8 mouse cellular contexts compared by ENCODE assay signal in the genomic region with DNA sequence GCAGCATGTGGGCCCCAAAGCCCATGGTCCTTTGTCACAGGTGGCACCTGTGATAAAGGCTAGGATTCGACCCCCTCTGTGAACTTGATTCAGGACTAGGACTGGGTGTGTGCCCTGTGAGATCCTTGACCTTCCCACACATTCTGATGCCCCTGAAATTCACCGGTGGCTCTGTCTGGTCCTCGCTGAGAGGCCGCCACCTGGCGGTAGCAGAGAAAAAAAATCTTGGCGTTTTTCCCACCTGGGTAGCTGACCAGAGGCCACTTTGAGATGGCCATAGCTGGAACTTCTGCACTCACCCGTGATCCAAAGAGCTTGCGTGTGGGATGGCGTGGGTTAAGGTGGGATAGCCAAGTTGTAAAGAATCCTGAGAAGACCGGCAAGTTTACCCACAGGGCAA. TPM values are rescaled to one million over a fixed set of nuclear protein-coding genes. Genes with fewer than 3 reads are reported as not detected.
DNase-seq lines count a peak whose midpoint lies in the region; ATAC-seq and TF ChIP-seq lines count a peak whose summit lies in the region.

No protein-coding gene starts in this region.

- WGBS in kidney, embryonic 14.5 days = 4% methylated on average over 10 of the region's 10 CpGs
- WGBS in heart, embryonic 16.5 days = 2% methylated on average over 10 of the region's 10 CpGs

- no peaks in the 10 kb centered on the region for H3K9me3 ChIP-seq in kidney, embryonic 14.5 days (ENCODE audit: control insufficient read depth, low read length)
- peaks cover 7% of the 10 kb centered on the region; the same call in 1 of the 2 replicates for H3K9me3 ChIP-seq in E14TG2a.4 (ENCODE audit: low read length)
- H3K9me3 ChIP-seq in heart, embryonic 16.5 days (replicated peaks; ENCODE audit: control insufficient read depth, low read length) = no peaks in the 10 kb centered on the region

- peak; percentile 71 for DNase-seq in kidney, adult 18-20 months
- DNase-seq in lung, adult 18-20 months = peak; percentile 53 to 62
- peak; percentile 68 for DNase-seq in splenic B cell, adult 2 months (ENCODE audit: low read depth, low spot score)
- DNase-seq in frontal cortex, postnatal 10 days (ENCODE audit: low spot score in 2 of 2) = no peak

- H3K4me1 ChIP-seq in kidney, embryonic 14.5 days (ENCODE audit: control insufficient read depth, insufficient read depth, low read length) = peaks cover 15% of the 10 kb centered on the region
- H3K4me1 ChIP-seq in E14TG2a.4 (replicated peaks; ENCODE audit: low read depth, low read length) = peaks cover 76% of the 10 kb centered on the region
- H3K4me1 ChIP-seq in heart, embryonic 16.5 days (ENCODE audit: control insufficient read depth, insufficient read depth, low read length) = peaks cover 15% of the 10 kb centered on the region

- H3K27ac ChIP-seq in kidney, embryonic 14.5 days (ENCODE audit: low read depth, low read length) = no peak overlapping the region
- H3K27ac ChIP-seq in heart, embryonic 16.5 days (ENCODE audit: low read length) = no peak overlapping the region

- H3K4me3 ChIP-seq in kidney, embryonic 14.5 days (ENCODE audit: low read length) = no peak overlapping the region
- peak overlapping the region; percentile 73; the same call in 1 of the 2 replicates for H3K4me3 ChIP-seq in E14TG2a.4 (replicated peaks; ENCODE audit: low read length)
- no peak overlapping the region for H3K4me3 ChIP-seq in heart, embryonic 16.5 days (ENCODE audit: low read length)

- no peak overlapping the region for H3K4me2 ChIP-seq in kidney, embryonic 14.5 days (replicated peaks; ENCODE audit: low read depth, low read length)
- H3K4me2 ChIP-seq in heart, embryonic 16.5 days (ENCODE audit: low read depth, low read length) = no peak overlapping the region

- H3K36me3 ChIP-seq in kidney, embryonic 14.5 days (ENCODE audit: control insufficient read depth, insufficient read depth, low read length) = no peaks in the 10 kb centered on the region
- no peaks in the 10 kb centered on the region for H3K36me3 ChIP-seq in E14TG2a.4 (ENCODE audit: insufficient read depth, low read length)
- no peaks in the 10 kb centered on the region for H3K36me3 ChIP-seq in heart, embryonic 16.5 days (ENCODE audit: control insufficient read depth, insufficient read depth)
- no peaks in the 10 kb centered on the region for H3K36me3 ChIP-seq in splenic B cell, adult 2 months (ENCODE audit: control insufficient read depth, insufficient read depth, low read length, poor library complexity, severe bottlenecking)

- peaks cover 83% of the 10 kb centered on the region for H3K27me3 ChIP-seq in kidney, embryonic 14.5 days (ENCODE audit: control insufficient read depth, insufficient read depth, low read length)
- H3K27me3 ChIP-seq in E14TG2a.4 (ENCODE audit: insufficient read depth, low read length) = peaks cover 75% of the 10 kb centered on the region
- H3K27me3 ChIP-seq in heart, embryonic 16.5 days (ENCODE audit: control insufficient read depth, insufficient read depth, low read length) = peaks cover 79% of the 10 kb centered on the region
- H3K27me3 ChIP-seq in splenic B cell, adult 2 months (ENCODE audit: control insufficient read depth, insufficient read depth, low read length, poor library complexity, severe bottlenecking) = no peaks in the 10 kb centered on the region

- H3K9ac ChIP-seq in kidney, embryonic 14.5 days (ENCODE audit: low read depth, low read length) = no peak overlapping the region
- H3K9ac ChIP-seq in heart, embryonic 16.5 days (ENCODE audit: low read length) = no peak overlapping the region

- no peak for ATAC-seq in kidney, embryonic 14.5 days (ENCODE audit: low FRiP score, low TSS enrichment)
- ATAC-seq in cerebellum, adult (ENCODE audit: insufficient number of reproducible peaks, low FRiP score, low TSS enrichment) = 0 out of 2 replicates have a peak, but pooled peaks have one; percentile 15
- ATAC-seq in heart, embryonic 16.5 days (replicated peaks; ENCODE audit: extremely low read depth, insufficient read depth, low FRiP score) = 0 out of 2 replicates have a peak, but pooled peaks have one; percentile 23

- TF ChIP-seq CTCF in E14TG2a.4 (conservative IDR thresholded peaks at IDR 0.05; ENCODE audit: low read length) = peak; percentile 69

RNA-seq across cellular contexts. Expression of a gene that starts 6.0 kb away (rescaled TPM):
- polyA plus RNA-seq in kidney, embryonic 14.5 days (2014; fragmentation: Nextera tagmentation; extraction: Ambion mirVana) = not detected in 2 replicates
- not detected in 2 replicates for polyA plus RNA-seq in heart, embryonic 16.5 days (2015; fragmentation: Nextera tagmentation; extraction: Ambion mirVana)

RNA-seq across cellular contexts. Expression of a gene that starts 11.5 kb away (rescaled TPM):
- 7.5 and 9.1 TPM in 2 replicates for polyA plus RNA-seq in kidney, embryonic 14.5 days (2014; fragmentation: Nextera tagmentation; extraction: Ambion mirVana)
- polyA plus RNA-seq in heart, embryonic 16.5 days (2015; fragmentation: Nextera tagmentation; extraction: Ambion mirVana) = 8.4 and 10.4 TPM in 2 replicates

RNA-seq across cellular contexts. Expression of a gene that starts 11.5 kb away (rescaled TPM):
- 14.7 and 28.1 TPM in 2 replicates for polyA plus RNA-seq in kidney, embryonic 14.5 days (2014; fragmentation: Nextera tagmentation; extraction: Ambion mirVana)
- polyA plus RNA-seq in heart, embryonic 16.5 days (2015; fragmentation: Nextera tagmentation; extraction: Ambion mirVana) = 19.3 and 23.3 TPM in 2 replicates

RNA-seq across cellular contexts. Expression of a gene that starts 33.3 kb away (rescaled TPM):
- polyA plus RNA-seq in kidney, embryonic 14.5 days (2014; fragmentation: Nextera tagmentation; extraction: Ambion mirVana) = 1.1 TPM in 2 replicates
- polyA plus RNA-seq in heart, embryonic 16.5 days (2015; fragmentation: Nextera tagmentation; extraction: Ambion mirVana) = 118 and 122 TPM in 2 replicates

RNA-seq across cellular contexts. Expression of a gene that starts 40.0 kb away (rescaled TPM):
- 475 and 692 TPM in 2 replicates for polyA plus RNA-seq in kidney, embryonic 14.5 days (2014; fragmentation: Nextera tagmentation; extraction: Ambion mirVana)
- polyA plus RNA-seq in heart, embryonic 16.5 days (2015; fragmentation: Nextera tagmentation; extraction: Ambion mirVana) = 186 and 190 TPM in 2 replicates

Comparison
In these comparisons a context has a peak if more than half of its experiments do, and no peak if none do; other contexts are left out.
1. DNase-seq: peak in kidney, adult 18-20 months (single experiment), lung, adult 18-20 months (2 of 2) and splenic B cell, adult 2 months (single experiment); none in frontal cortex, postnatal 10 days (0 of 2).